Mouse (Mus musculus): ENCODE data around the gene Ssr3. TPM values are rescaled to one million over a fixed set of nuclear protein-coding genes. Genes with fewer than 3 reads are reported as not detected.
A peak's percentile ranks its signal among the peaks of the same experiment; 100 is the strongest.

Ssr3 gene
- total RNA-seq (2014; rRNA removed) = 172 and 177 TPM in 2 replicates
- 74.4 and 78.1 TPM in 2 replicates for polyA plus RNA-seq (2012; rRNA removed)

DNA sequence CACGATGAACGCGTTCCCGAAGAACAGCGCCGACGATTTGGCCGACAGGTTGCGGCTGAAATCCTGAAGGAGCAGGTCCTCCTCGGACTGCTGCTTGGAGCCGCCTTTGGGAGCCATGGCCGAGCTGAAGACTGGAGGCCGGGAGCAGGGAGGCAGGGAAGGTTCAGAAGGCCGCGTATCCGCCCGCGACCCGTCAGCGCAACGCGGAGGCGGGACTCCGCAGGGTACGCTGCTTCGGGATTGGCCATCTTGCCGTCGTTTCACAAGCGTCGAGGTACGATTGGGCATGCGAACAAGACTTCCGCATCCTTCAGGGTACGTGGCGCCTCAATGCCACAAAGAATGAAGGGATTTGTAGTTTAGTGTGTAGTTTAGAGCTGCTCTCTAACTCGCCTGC lies at the start of gene Ssr3:
Ssr3 (minus strand) TSS at position 203 of the 397 bp plus-strand sequence.
- TF ChIP-seq POLR2A (IDR thresholded peaks at IDR 0.05; ENCODE audit: extremely low read depth, insufficient read depth, low read length) = peak; percentile 87
- no peak for TF ChIP-seq CTCF (IDR thresholded peaks at IDR 0.05; ENCODE audit: low read depth, low read length)
- peak within 1 kb of the TSS; percentile 88 for H3K4me3 ChIP-seq (ENCODE audit: insufficient read depth, low read depth, low read length)
- peak within 1 kb of the TSS; percentile 92 for H3K9ac ChIP-seq (ENCODE audit: low read depth, low read length)
- no peaks in the 10 kb centered on the region; the same call in 1 of the 2 replicates for H3K79me2 ChIP-seq (ENCODE audit: control insufficient read depth, insufficient read depth, low read length)
- H3K4me1 ChIP-seq (ENCODE audit: control insufficient read depth, insufficient read depth, low read length) = peaks cover 2% of the 10 kb centered on the region; the same call in 1 of the 2 replicates
- H3K27ac ChIP-seq (replicated peaks; ENCODE audit: insufficient read depth, low read depth, low read length) = peak within 1 kb of the TSS; percentile 66
- under 1% methylated on average over 36 of the region's 36 CpGs for WGBS
- H3K27me3 ChIP-seq (ENCODE audit: control insufficient read depth, insufficient read depth, low read length) = no peaks in the 10 kb centered on the region
- DNase-seq (ENCODE audit: extremely low read depth, low read depth, low spot score) = peak; percentile 97
- peaks cover 25% of the 10 kb centered on the region for H3K36me3 ChIP-seq (ENCODE audit: control insufficient read depth, insufficient read depth, low read length)

DNA sequence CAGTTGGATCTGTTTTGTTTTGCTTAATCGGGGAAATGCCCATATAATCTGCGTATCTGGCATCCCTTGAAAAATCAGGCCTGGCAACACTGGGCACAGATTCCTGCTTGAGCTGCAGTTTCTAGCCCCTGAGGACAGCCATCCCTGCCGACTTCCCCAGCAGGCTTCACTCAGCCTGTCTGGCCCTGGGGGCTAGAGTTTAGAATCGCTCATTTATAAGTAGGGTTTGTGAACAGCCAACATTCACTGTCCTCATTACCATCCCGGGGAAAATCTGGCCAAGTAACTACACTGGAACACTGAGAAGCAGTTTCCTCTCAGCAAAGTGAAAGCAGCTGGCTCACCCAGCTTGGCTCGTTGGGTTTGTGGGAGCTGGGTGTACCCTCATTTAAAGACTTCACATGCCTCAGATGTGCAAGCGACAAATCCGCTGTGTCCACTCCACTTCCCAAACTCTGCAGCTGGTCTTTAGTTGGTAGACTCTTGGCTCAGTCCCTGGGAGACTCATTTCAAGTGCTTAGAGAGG lies 49.2 kb upstream of the Ssr3 start:
- Histone ChIP-seq H3K9ac (ENCODE audit: low read depth, low read length) (no peak overlapping the region), H3K4me3 (ENCODE audit: insufficient read depth, low read depth, low read length) (no peak overlapping the region)
- peak; percentile 14 for DNase-seq (ENCODE audit: extremely low read depth, low read depth, low spot score)

DNA sequence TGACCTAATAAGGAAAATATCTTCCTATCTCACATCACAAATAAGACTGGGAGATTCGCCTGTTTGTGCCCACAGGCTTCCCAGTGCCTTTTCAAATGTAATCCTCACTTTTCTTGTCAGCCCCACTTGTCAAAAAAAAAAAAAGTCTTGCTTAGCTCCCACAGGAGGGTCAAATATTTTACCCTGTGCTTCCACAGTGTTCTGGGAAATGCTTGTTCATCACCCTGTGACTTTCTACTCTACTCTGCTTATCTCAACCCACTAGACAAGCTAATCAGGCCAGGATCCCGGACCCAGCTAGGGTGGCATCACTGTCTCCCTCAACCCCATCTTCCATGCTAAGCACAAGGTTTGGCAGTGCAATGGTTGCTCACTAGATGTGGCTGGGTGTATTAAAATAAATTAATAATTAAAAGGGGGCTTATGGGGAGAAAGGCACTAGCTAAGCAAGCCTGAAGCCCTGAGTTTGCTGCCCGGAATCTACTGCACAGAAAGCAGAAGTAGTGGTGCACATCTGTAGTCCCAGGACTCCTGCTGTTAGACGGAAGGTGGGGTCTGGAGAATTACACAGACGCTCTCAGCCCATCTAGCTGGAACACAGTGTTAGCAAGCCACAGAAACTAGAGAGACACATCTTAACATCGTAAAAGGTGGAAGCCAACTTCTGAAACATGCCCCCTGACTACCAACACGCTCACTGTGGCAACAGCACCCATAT lies 46.2 kb upstream of the Ssr3 start:
- H3K79me2 ChIP-seq (ENCODE audit: control insufficient read depth, insufficient read depth, low read length) = no peaks in the 10 kb centered on the region
- no peak overlapping the region for H3K4me3 ChIP-seq (ENCODE audit: insufficient read depth, low read depth, low read length)
- no peaks in the 10 kb centered on the region for H3K36me3 ChIP-seq (ENCODE audit: control insufficient read depth, insufficient read depth, low read length)
- H3K27ac ChIP-seq (replicated peaks; ENCODE audit: insufficient read depth, low read depth, low read length) = no peak overlapping the region
- H3K4me1 ChIP-seq (ENCODE audit: control insufficient read depth, insufficient read depth, low read length) = no peaks in the 10 kb centered on the region
- no peak overlapping the region for H3K9ac ChIP-seq (ENCODE audit: low read depth, low read length)
- no peak for DNase-seq (ENCODE audit: extremely low read depth, low read depth, low spot score)
- 88% methylated on average over 7 of the region's 7 CpGs for WGBS
- H3K27me3 ChIP-seq (ENCODE audit: control insufficient read depth, insufficient read depth, low read length) = no peaks in the 10 kb centered on the region
- no peak for TF ChIP-seq CTCF (IDR thresholded peaks at IDR 0.05; ENCODE audit: low read depth, low read length)
- TF ChIP-seq POLR2A (IDR thresholded peaks at IDR 0.05; ENCODE audit: extremely low read depth, insufficient read depth, low read length) = no peak

More for the DNA sequence above, 49.2 kb upstream of the Ssr3 start:
- no peaks in the 10 kb centered on the region for H3K36me3 ChIP-seq (ENCODE audit: control insufficient read depth, insufficient read depth, low read length)
- no peaks in the 10 kb centered on the region for H3K79me2 ChIP-seq (ENCODE audit: control insufficient read depth, insufficient read depth, low read length)
- no peaks in the 10 kb centered on the region for H3K4me1 ChIP-seq (ENCODE audit: control insufficient read depth, insufficient read depth, low read length)
- H3K27me3 ChIP-seq (ENCODE audit: control insufficient read depth, insufficient read depth, low read length) = no peaks in the 10 kb centered on the region
- WGBS = 73% methylated on average over 8 of the region's 8 CpGs
- peak overlapping the region; percentile 48; the same call in 1 of the 2 replicates for H3K27ac ChIP-seq (replicated peaks; ENCODE audit: insufficient read depth, low read depth, low read length)
- no peak for TF ChIP-seq POLR2A (IDR thresholded peaks at IDR 0.05; ENCODE audit: extremely low read depth, insufficient read depth, low read length)
- no peak for TF ChIP-seq CTCF (IDR thresholded peaks at IDR 0.05; ENCODE audit: low read depth, low read length)

DNA sequence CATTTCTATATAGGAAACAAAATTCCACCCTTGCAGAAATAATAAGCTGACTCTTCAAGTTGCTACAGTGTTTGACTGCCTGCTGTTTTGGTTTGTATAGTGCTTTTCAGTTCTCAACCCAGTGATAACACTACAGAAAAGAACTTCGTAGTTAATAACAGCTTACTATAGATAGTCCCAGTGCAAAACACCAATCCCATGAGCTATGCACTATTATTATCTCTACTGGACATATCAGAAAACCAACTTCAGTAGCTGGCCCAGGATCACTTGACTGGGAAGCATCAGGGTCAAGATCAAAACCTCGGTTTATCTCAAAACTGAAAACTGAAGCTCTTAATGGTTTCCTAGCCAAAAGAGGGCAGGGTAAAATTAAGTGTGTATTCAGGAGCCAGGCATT lies 43.4 kb upstream of the Ssr3 start:
- Histone ChIP-seq H3K4me3 (ENCODE audit: insufficient read depth, low read depth, low read length) (no peak overlapping the region), H3K27me3 (ENCODE audit: control insufficient read depth, insufficient read depth, low read length) (no peaks in the 10 kb centered on the region), H3K4me1 (ENCODE audit: control insufficient read depth, insufficient read depth, low read length) (no peaks in the 10 kb centered on the region), H3K36me3 (ENCODE audit: control insufficient read depth, insufficient read depth, low read length) (no peaks in the 10 kb centered on the region), H3K79me2 (ENCODE audit: control insufficient read depth, insufficient read depth, low read length) (no peaks in the 10 kb centered on the region), H3K27ac (replicated peaks; ENCODE audit: insufficient read depth, low read depth, low read length) (no peak overlapping the region), H3K9ac (ENCODE audit: low read depth, low read length) (no peak overlapping the region)
- WGBS = 76% methylated on average over 2 of the region's 2 CpGs
- TF ChIP-seq POLR2A (IDR thresholded peaks at IDR 0.05; ENCODE audit: extremely low read depth, insufficient read depth, low read length) (no peak), CTCF (IDR thresholded peaks at IDR 0.05; ENCODE audit: low read depth, low read length) (no peak)
- DNase-seq (ENCODE audit: extremely low read depth, low read depth, low spot score) = no peak

DNA sequence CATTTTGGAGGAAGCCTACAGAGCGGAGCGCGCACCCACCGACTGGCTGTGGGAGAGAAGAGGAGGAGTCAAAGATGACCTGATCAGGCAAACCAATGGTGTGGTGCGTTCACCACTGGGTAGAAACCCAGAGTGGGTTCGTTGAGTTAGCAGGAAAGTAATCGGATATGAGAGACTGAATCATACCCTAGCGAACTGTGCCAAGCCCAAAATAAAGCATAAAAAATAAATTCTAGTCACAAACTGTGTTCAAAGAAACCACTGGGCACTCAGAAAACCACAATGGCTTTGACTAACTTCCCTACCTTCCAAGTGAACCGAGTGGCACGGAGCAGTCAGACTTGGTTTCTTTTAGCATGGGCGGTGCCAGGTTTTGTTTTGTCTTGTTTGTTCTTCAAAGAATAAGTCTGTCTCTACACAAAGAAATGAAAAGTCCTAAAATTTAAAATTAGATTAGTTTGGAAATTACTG lies 42.7 kb upstream of the Ssr3 start:
- Histone ChIP-seq H3K9ac (ENCODE audit: low read depth, low read length) (no peak overlapping the region), H3K27me3 (ENCODE audit: control insufficient read depth, insufficient read depth, low read length) (no peaks in the 10 kb centered on the region), H3K4me1 (ENCODE audit: control insufficient read depth, insufficient read depth, low read length) (no peaks in the 10 kb centered on the region), H3K27ac (replicated peaks; ENCODE audit: insufficient read depth, low read depth, low read length) (no peak overlapping the region), H3K79me2 (ENCODE audit: control insufficient read depth, insufficient read depth, low read length) (no peaks in the 10 kb centered on the region), H3K4me3 (ENCODE audit: insufficient read depth, low read depth, low read length) (no peak overlapping the region), H3K36me3 (ENCODE audit: control insufficient read depth, insufficient read depth, low read length) (no peaks in the 10 kb centered on the region)
- no peak for DNase-seq (ENCODE audit: extremely low read depth, low read depth, low spot score)
- 89% methylated on average over 11 of the region's 11 CpGs for WGBS
- no peak for TF ChIP-seq POLR2A (IDR thresholded peaks at IDR 0.05; ENCODE audit: extremely low read depth, insufficient read depth, low read length)
- no peak for TF ChIP-seq CTCF (IDR thresholded peaks at IDR 0.05; ENCODE audit: low read depth, low read length)

DNA sequence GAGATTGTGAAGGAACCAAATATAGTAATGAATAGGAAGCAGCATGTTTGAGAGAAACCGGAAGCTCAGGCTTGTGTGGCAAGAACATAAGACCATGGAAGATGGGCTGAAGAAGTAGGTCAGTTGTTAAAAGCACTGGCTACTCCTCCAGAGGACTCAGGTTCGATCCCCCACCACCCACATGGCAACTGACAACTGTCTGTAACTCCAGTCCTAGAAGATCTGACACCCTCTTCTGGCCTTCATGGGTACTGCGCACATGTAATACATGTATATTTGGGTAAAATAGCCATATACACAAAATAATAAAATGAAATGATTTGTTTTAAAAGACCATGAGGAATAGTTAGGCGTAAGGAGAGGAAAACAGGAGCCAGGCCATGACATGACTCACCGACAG lies 39.8 kb upstream of the Ssr3 start:
- no peak for TF ChIP-seq CTCF (IDR thresholded peaks at IDR 0.05; ENCODE audit: low read depth, low read length)
- no peak for DNase-seq (ENCODE audit: extremely low read depth, low read depth, low spot score)
- no peaks in the 10 kb centered on the region for H3K79me2 ChIP-seq (ENCODE audit: control insufficient read depth, insufficient read depth, low read length)
- H3K27me3 ChIP-seq (ENCODE audit: control insufficient read depth, insufficient read depth, low read length) = no peaks in the 10 kb centered on the region
- no peaks in the 10 kb centered on the region for H3K36me3 ChIP-seq (ENCODE audit: control insufficient read depth, insufficient read depth, low read length)
- H3K4me3 ChIP-seq (ENCODE audit: insufficient read depth, low read depth, low read length) = no peak overlapping the region
- H3K4me1 ChIP-seq (ENCODE audit: control insufficient read depth, insufficient read depth, low read length) = no peaks in the 10 kb centered on the region
- H3K9ac ChIP-seq (ENCODE audit: low read depth, low read length) = no peak overlapping the region
- H3K27ac ChIP-seq (replicated peaks; ENCODE audit: insufficient read depth, low read depth, low read length) = no peak overlapping the region
- WGBS = 91% methylated on average over 5 of the region's 5 CpGs
